Mouse (Mus musculus): ENCODE results near the gene Pdzd7. TPM values are rescaled to one million over a fixed set of nuclear protein-coding genes. Genes with fewer than 3 reads are reported as not detected.

Gene Pdzd7
- total RNA-seq, 1 experiment = 0.45 TPM

DNA sequence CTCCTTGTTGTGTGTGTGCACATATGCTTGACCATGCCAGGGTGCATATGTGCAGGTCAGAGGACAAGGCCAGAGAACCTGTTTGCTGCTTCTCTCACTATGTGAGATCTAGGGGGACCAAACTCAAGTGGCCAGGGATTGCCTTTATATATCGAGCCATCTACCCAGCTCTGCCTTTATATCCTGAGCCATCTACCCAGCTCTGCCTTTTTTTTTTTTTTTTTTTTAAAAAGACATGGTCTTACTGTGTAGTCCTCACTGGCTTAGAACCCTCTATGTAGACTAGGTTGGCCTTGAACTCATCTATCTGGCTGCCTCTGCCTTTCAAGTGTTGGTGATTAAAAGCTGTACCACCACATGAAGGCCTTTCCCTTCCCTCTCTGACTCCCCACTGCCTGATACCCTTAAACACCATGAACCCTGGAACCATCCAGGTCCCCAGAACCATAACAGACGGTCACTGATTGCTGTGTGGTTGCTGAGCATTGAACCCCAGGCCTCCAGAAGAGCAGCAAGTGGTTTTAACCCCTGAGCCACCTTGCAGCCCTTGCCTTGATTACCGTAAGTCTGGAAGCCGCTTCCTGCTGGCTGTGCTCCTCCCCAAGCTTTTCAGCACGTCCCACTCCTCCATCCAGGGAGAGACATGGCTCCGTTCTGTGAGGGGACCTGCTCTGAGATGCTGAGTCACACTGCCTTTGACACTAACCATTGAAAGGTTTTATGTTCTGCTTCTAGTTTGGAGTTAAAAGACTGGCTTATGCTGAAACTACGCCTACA, 41.6 kb downstream of the Pdzd7 start:
- in situ Hi-C loops (cut with MboI; ENCODE audit: low sequenced_read_pairs in 2 of 2, unreplicated experiment in 2 of 2) = no loop called here
- Histone ChIP-seq H3K27ac (ENCODE audit: insufficient read depth, low read depth, low read length, poor library complexity, severe bottlenecking) (no peak overlapping the region), H3K9me3 (ENCODE audit: control insufficient read depth, insufficient read depth, low read depth, low read length) (no peaks in the 10 kb centered on the region), H3K4me1 (ENCODE audit: control insufficient read depth in 2 of 2, insufficient read depth in 2 of 2, low read length in 2 of 2, poor library complexity in 1 of 2) (peaks cover 5 to 13% of the 10 kb centered on the region in 2 experiments; a peak in 2 of 4 replicates), H3K9ac (ENCODE audit: insufficient read depth, low read depth, low read length, poor library complexity, severe bottlenecking) (peak overlapping the region; percentile 18; the same call in 1 of the 2 replicates), H3K36me3 (ENCODE audit: control insufficient read depth, insufficient read depth, low read length, poor library complexity, severe bottlenecking) (peaks cover 25% of the 10 kb centered on the region), H3K4me3 (ENCODE audit: insufficient read depth in 1 of 2, low read depth in 1 of 2, low read length in 2 of 2, poor library complexity in 1 of 2, severe bottlenecking in 1 of 2) (no peak overlapping the region)
- DNase-seq (ENCODE audit: low read depth, low spot score) = no peak
- TF ChIP-seq MAFK (IDR thresholded peaks at IDR 0.05; ENCODE audit: insufficient read depth, low read depth, low read length) (no peak), CHD2 (IDR thresholded peaks at IDR 0.05; ENCODE audit: low read depth, low read length) (no peak), ZNF384 (IDR thresholded peaks at IDR 0.05; ENCODE audit: low read depth, low read length) (peak; percentile 67), HCFC1 (IDR thresholded peaks at IDR 0.05; ENCODE audit: borderline replicate concordance, insufficient read depth, low read length) (no peak)

- Histone ChIP-seq H3K4me1 (ENCODE audit: control insufficient read depth in 2 of 2, insufficient read depth in 2 of 2, low read length in 2 of 2, poor library complexity in 1 of 2) (peaks cover 5% of the 10 kb centered on the region in 2 experiments; a peak in 2 of 4 replicates), H3K9me3 (ENCODE audit: control insufficient read depth, insufficient read depth, low read depth, low read length) (no peaks in the 10 kb centered on the region), H3K9ac (ENCODE audit: insufficient read depth, low read depth, low read length, poor library complexity, severe bottlenecking) (no peak overlapping the region), H3K27ac (ENCODE audit: insufficient read depth, low read depth, low read length, poor library complexity, severe bottlenecking) (no peak overlapping the region), H3K36me3 (ENCODE audit: control insufficient read depth, insufficient read depth, low read length, poor library complexity, severe bottlenecking) (peaks cover 15% of the 10 kb centered on the region), H3K4me3 (ENCODE audit: insufficient read depth in 1 of 2, low read depth in 1 of 2, low read length in 2 of 2, poor library complexity in 1 of 2, severe bottlenecking in 1 of 2) (no peak overlapping the region)
- no peak for TF ChIP-seq ZC3H11A (IDR thresholded peaks at IDR 0.05; ENCODE audit: borderline replicate concordance, low read depth, low read length)
- no peak for TF ChIP-seq ZNF384 (IDR thresholded peaks at IDR 0.05; ENCODE audit: low read depth, low read length)
- no peak for TF ChIP-seq HCFC1 (IDR thresholded peaks at IDR 0.05; ENCODE audit: borderline replicate concordance, insufficient read depth, low read length)
- TF ChIP-seq CHD2 (IDR thresholded peaks at IDR 0.05; ENCODE audit: low read depth, low read length) = no peak
- TF ChIP-seq MAFK (IDR thresholded peaks at IDR 0.05; ENCODE audit: insufficient read depth, low read depth, low read length) = no peak
- in situ Hi-C loops (cut with MboI; ENCODE audit: low sequenced_read_pairs in 2 of 2, unreplicated experiment in 2 of 2) = no loop called here
- no peak for DNase-seq (ENCODE audit: low read depth, low spot score)
Observed at GRCm38 (mm10) chr19:45002301-45002700, 43.2 kb downstream of the Pdzd7 start.

DNA sequence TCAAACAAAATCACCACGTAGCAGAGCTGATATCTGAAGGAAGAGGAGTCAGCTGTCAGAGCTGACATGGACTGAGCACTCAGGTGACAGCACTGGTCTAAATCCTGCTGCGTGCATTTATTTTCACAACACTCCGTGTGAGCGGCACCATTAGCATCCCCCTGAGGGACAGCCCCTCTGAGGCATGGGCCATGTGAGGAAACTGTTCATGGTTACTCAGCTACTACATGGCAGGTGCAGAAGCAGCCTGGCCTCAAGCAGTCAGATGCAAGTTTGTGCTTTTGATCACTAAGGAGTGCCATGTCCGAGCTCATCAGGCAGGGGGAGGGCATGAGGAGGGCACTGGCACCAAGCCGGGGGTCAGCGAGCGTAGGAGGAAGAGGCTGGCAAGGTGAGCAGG, 45.9 kb downstream of the Pdzd7 start:
- no peak for DNase-seq (ENCODE audit: low read depth, low spot score)
- no peak overlapping the region for H3K4me3 ChIP-seq (ENCODE audit: insufficient read depth in 1 of 2, low read depth in 1 of 2, low read length in 2 of 2, poor library complexity in 1 of 2, severe bottlenecking in 1 of 2)
- TF ChIP-seq CHD2 (IDR thresholded peaks at IDR 0.05; ENCODE audit: low read depth, low read length) (no peak), ZC3H11A (IDR thresholded peaks at IDR 0.05; ENCODE audit: borderline replicate concordance, low read depth, low read length) (no peak), MAFK (IDR thresholded peaks at IDR 0.05; ENCODE audit: insufficient read depth, low read depth, low read length) (no peak), ZNF384 (IDR thresholded peaks at IDR 0.05; ENCODE audit: low read depth, low read length) (no peak), HCFC1 (IDR thresholded peaks at IDR 0.05; ENCODE audit: borderline replicate concordance, insufficient read depth, low read length) (no peak)
- no peak overlapping the region for H3K9ac ChIP-seq (ENCODE audit: insufficient read depth, low read depth, low read length, poor library complexity, severe bottlenecking)
- H3K4me1 ChIP-seq (ENCODE audit: control insufficient read depth in 2 of 2, insufficient read depth in 2 of 2, low read length in 2 of 2, poor library complexity in 1 of 2) = peaks cover 0 to 6% of the 10 kb centered on the region in 2 experiments; a peak in 1 of 4 replicates
- H3K27ac ChIP-seq (ENCODE audit: insufficient read depth, low read depth, low read length, poor library complexity, severe bottlenecking) = no peak overlapping the region
- H3K9me3 ChIP-seq (ENCODE audit: control insufficient read depth, insufficient read depth, low read depth, low read length) = no peaks in the 10 kb centered on the region
- peaks cover 12% of the 10 kb centered on the region; the same call in 1 of the 2 replicates for H3K36me3 ChIP-seq (ENCODE audit: control insufficient read depth, insufficient read depth, low read length, poor library complexity, severe bottlenecking)
- in situ Hi-C loops (cut with MboI; ENCODE audit: low sequenced_read_pairs in 2 of 2, unreplicated experiment in 2 of 2) = no loop called here

GRCm38 (mm10) chr19:44997786-44998185, 47.7 kb downstream of the Pdzd7 start:
- peaks cover 3% of the 10 kb centered on the region; the same call in 1 of the 2 replicates for H3K36me3 ChIP-seq (ENCODE audit: control insufficient read depth, insufficient read depth, low read length, poor library complexity, severe bottlenecking)
- no peak overlapping the region for H3K4me3 ChIP-seq (ENCODE audit: insufficient read depth in 1 of 2, low read depth in 1 of 2, low read length in 2 of 2, poor library complexity in 1 of 2, severe bottlenecking in 1 of 2)
- H3K27ac ChIP-seq (ENCODE audit: insufficient read depth, low read depth, low read length, poor library complexity, severe bottlenecking) = no peak overlapping the region
- no peaks in the 10 kb centered on the region for H3K9me3 ChIP-seq (ENCODE audit: control insufficient read depth, insufficient read depth, low read depth, low read length)
- DNase-seq (ENCODE audit: low read depth, low spot score) = no peak
- in situ Hi-C loops (cut with MboI; ENCODE audit: low sequenced_read_pairs in 2 of 2, unreplicated experiment in 2 of 2) = no loop called here
- no peak overlapping the region for H3K9ac ChIP-seq (ENCODE audit: insufficient read depth, low read depth, low read length, poor library complexity, severe bottlenecking)
- TF ChIP-seq ZC3H11A (IDR thresholded peaks at IDR 0.05; ENCODE audit: borderline replicate concordance, low read depth, low read length) = no peak
- TF ChIP-seq CHD2 (IDR thresholded peaks at IDR 0.05; ENCODE audit: low read depth, low read length) = no peak
- no peak for TF ChIP-seq HCFC1 (IDR thresholded peaks at IDR 0.05; ENCODE audit: borderline replicate concordance, insufficient read depth, low read length)
- TF ChIP-seq MAFK (IDR thresholded peaks at IDR 0.05; ENCODE audit: insufficient read depth, low read depth, low read length) = no peak
- no peak for TF ChIP-seq ZNF384 (IDR thresholded peaks at IDR 0.05; ENCODE audit: low read depth, low read length)
- H3K4me1 ChIP-seq (ENCODE audit: control insufficient read depth in 2 of 2, insufficient read depth in 2 of 2, low read length in 2 of 2, poor library complexity in 1 of 2) = peaks cover 0 to 6% of the 10 kb centered on the region in 2 experiments; a peak in 1 of 4 replicates
